ENCODE assay signal across 18 mouse cellular contexts in genomic region chr3:145843836-145844235, GRCm38 (mm10).
DNase-seq lines count a peak whose midpoint lies in the region; ATAC-seq and TF ChIP-seq lines count a peak whose summit lies in the region.
"Had no signal": no experiment of that assay in that cellular context is flagged by ENCODE, and none has a peak within 500 bp of the region (broad histone marks: within the 10 kb centered on the region; RNA-seq: fewer than 3 reads in every experiment).

No protein-coding gene starts in this region.

- intact Hi-C loops in gastrocnemius, postnatal 14 days (cut with DNase I; ENCODE audit: low total_unique reads) = no loop called here

- peak; percentile 26 for DNase-seq in kidney, adult 11 months
- DNase-seq in kidney, postnatal 4 days = no peak
- DNase-seq in midbrain, postnatal 0 days (ENCODE audit: low spot score) = peak; percentile 33
- no peak for DNase-seq in midbrain, embryonic 11.5 days (ENCODE audit: low spot score, missing footprints)
- peak; percentile 44 for DNase-seq in gastrocnemius, postnatal 14 days
- DNase-seq in embryo, embryonic 10.5 days (ENCODE audit: low spot score) = no peak
- DNase-seq: cerebellum, adult 2 months; heart, postnatal 4 days; right cerebral cortex, postnatal 25 days; thymus, postnatal 4 days had no signal

- H3K4me3 ChIP-seq in midbrain, postnatal 0 days (ENCODE audit: low read depth, low read length) = no peak overlapping the region
- H3K4me3 ChIP-seq in midbrain, embryonic 11.5 days (ENCODE audit: low read depth, low read length) = no peak overlapping the region
- H3K4me3 ChIP-seq in intestine, embryonic 16.5 days (ENCODE audit: low read length) = no peak overlapping the region
- H3K4me3 ChIP-seq: embryonic facial prominence, embryonic 15.5 days; forebrain, embryonic 13.5 days; heart, embryonic 13.5 days; intestine, embryonic 15.5 days; midbrain, embryonic 15.5 days had no signal

- TF ChIP-seq CTCF in midbrain, postnatal 0 days (IDR thresholded peaks at IDR 0.05) = no peak

- no peak overlapping the region for H3K27ac ChIP-seq in midbrain, postnatal 0 days (ENCODE audit: low read depth, low read length)
- H3K27ac ChIP-seq in midbrain, embryonic 11.5 days (ENCODE audit: low read depth, low read length) = no peak overlapping the region
- H3K27ac ChIP-seq in intestine, embryonic 16.5 days (ENCODE audit: low read length) = no peak overlapping the region
- H3K27ac ChIP-seq: embryonic facial prominence, embryonic 15.5 days; forebrain, embryonic 13.5 days; heart, embryonic 13.5 days; intestine, embryonic 15.5 days; midbrain, embryonic 15.5 days had no signal

- no peaks in the 10 kb centered on the region for H3K27me3 ChIP-seq in midbrain, postnatal 0 days (ENCODE audit: insufficient read depth, low read length)
- no peaks in the 10 kb centered on the region for H3K27me3 ChIP-seq in midbrain, embryonic 11.5 days (ENCODE audit: control insufficient read depth, insufficient read depth, low read length)
- no peaks in the 10 kb centered on the region for H3K27me3 ChIP-seq in intestine, embryonic 16.5 days (replicated peaks; ENCODE audit: control insufficient read depth, insufficient read depth, low read length)
- H3K27me3 ChIP-seq: embryonic facial prominence, embryonic 15.5 days; forebrain, embryonic 13.5 days; heart, embryonic 13.5 days; intestine, embryonic 15.5 days; midbrain, embryonic 15.5 days had no signal

- WGBS in midbrain, postnatal 0 days = 90% methylated on average over 3 of the region's 3 CpGs
- 89% methylated on average over 3 of the region's 3 CpGs for WGBS in midbrain, embryonic 11.5 days
- 94% methylated on average over 3 of the region's 3 CpGs for WGBS in intestine, embryonic 16.5 days

- H3K36me3 ChIP-seq in midbrain, postnatal 0 days (ENCODE audit: insufficient read depth, low read length) = no peaks in the 10 kb centered on the region
- H3K36me3 ChIP-seq in midbrain, embryonic 11.5 days (ENCODE audit: control insufficient read depth, insufficient read depth, low read length) = no peaks in the 10 kb centered on the region
- no peaks in the 10 kb centered on the region for H3K36me3 ChIP-seq in intestine, embryonic 16.5 days (ENCODE audit: control insufficient read depth, insufficient read depth, low read length)
- H3K36me3 ChIP-seq: embryonic facial prominence, embryonic 15.5 days; intestine, embryonic 15.5 days; midbrain, embryonic 15.5 days had no signal

- no peak overlapping the region for H3K9ac ChIP-seq in midbrain, postnatal 0 days (replicated peaks; ENCODE audit: low read length, poor library complexity, severe bottlenecking)
- no peak overlapping the region for H3K9ac ChIP-seq in midbrain, embryonic 11.5 days (ENCODE audit: low read length)
- H3K9ac ChIP-seq in intestine, embryonic 16.5 days (ENCODE audit: low read depth, low read length) = no peak overlapping the region
- H3K9ac ChIP-seq: embryonic facial prominence, embryonic 15.5 days; forebrain, embryonic 13.5 days; heart, embryonic 13.5 days; intestine, embryonic 15.5 days; lung, embryonic 14.5 days; midbrain, embryonic 15.5 days had no signal

- ATAC-seq in midbrain, postnatal 0 days (ENCODE audit: low FRiP score) = no peak
- no peak for ATAC-seq in midbrain, embryonic 11.5 days (ENCODE audit: low FRiP score)
- no peak for ATAC-seq in intestine, embryonic 16.5 days
- ATAC-seq: activated CD4-positive, CD25-positive, alpha-beta regulatory T cell, adult 4 months; forebrain, embryonic 13.5 days; intestine, embryonic 15.5 days; midbrain, embryonic 15.5 days had no signal

- no peaks in the 10 kb centered on the region for H3K4me1 ChIP-seq in midbrain, postnatal 0 days (ENCODE audit: insufficient read depth, low read length)
- H3K4me1 ChIP-seq in midbrain, embryonic 11.5 days (ENCODE audit: control insufficient read depth, insufficient read depth, low read length) = no peaks in the 10 kb centered on the region
- no peaks in the 10 kb centered on the region for H3K4me1 ChIP-seq in intestine, embryonic 16.5 days (ENCODE audit: control insufficient read depth, insufficient read depth, low read length)
- H3K4me1 ChIP-seq: intestine, embryonic 15.5 days; midbrain, embryonic 15.5 days had no signal

- no peak overlapping the region for H3K4me2 ChIP-seq in midbrain, postnatal 0 days (ENCODE audit: low read depth, low read length, poor library complexity, severe bottlenecking)
- H3K4me2 ChIP-seq in midbrain, embryonic 11.5 days = no peak overlapping the region
- H3K4me2 ChIP-seq in intestine, embryonic 16.5 days (ENCODE audit: low read depth, low read length) = no peak overlapping the region
- H3K4me2 ChIP-seq: embryonic facial prominence, embryonic 15.5 days; forebrain, embryonic 13.5 days; heart, embryonic 13.5 days; intestine, embryonic 15.5 days; midbrain, embryonic 15.5 days had no signal

- H3K9me3 ChIP-seq in midbrain, postnatal 0 days (ENCODE audit: low read length) = no peaks in the 10 kb centered on the region
- H3K9me3 ChIP-seq in midbrain, embryonic 11.5 days (ENCODE audit: control insufficient read depth, low read length) = no peaks in the 10 kb centered on the region
- H3K9me3 ChIP-seq in intestine, embryonic 16.5 days (ENCODE audit: control insufficient read depth, low read length) = no peaks in the 10 kb centered on the region
- H3K9me3 ChIP-seq: embryonic facial prominence, embryonic 15.5 days; forebrain, embryonic 13.5 days; heart, embryonic 13.5 days; intestine, embryonic 15.5 days; midbrain, embryonic 15.5 days had no signal

Comparison
In these comparisons a context has a peak if more than half of its experiments do, and no peak if none do; other contexts are left out.
1. DNase-seq: peak in kidney, adult 11 months (single experiment), midbrain, postnatal 0 days (single experiment) and gastrocnemius, postnatal 14 days (single experiment); none in kidney, postnatal 4 days (0 of 2), midbrain, embryonic 11.5 days (single experiment) and embryo, embryonic 10.5 days (single experiment).